Mouse (Mus musculus) bone marrow macrophage, adult 2 months (primary cell): ENCODE results near the gene Imp4. TPM values are rescaled to one million over a fixed set of nuclear protein-coding genes. Genes with fewer than 3 reads are reported as not detected.

Source experiments
- H3K27ac ChIP-seq: 2 replicates; pipeline ENCODE4 v1.5.1; 2012; ENCODE audit warnings: low read depth, low read length; ENCODE audit not compliant: insufficient read depth
- H3K4me1 ChIP-seq: 2 replicates; pipeline ENCODE4 v1.6.1; 2012; ENCODE audit warnings: low read length; ENCODE audit not compliant: control insufficient read depth, insufficient read depth
- H3K4me3 ChIP-seq: 2 replicates; pipeline ENCODE4 v1.5.1; 2012; ENCODE audit warnings: mild to moderate bottlenecking, low read length, moderate library complexity; ENCODE audit not compliant: insufficient read depth
- CTCF ChIP-seq: IDR thresholded peaks from 2 replicates; pipeline ENCODE4 v1.5.1; 2012; ENCODE audit warnings: low read depth, mild to moderate bottlenecking, low read length, moderate library complexity
- POLR2A ChIP-seq: IDR thresholded peaks from 2 replicates; pipeline ENCODE4 v1.6.1; 2012; ENCODE audit warnings: mild to moderate bottlenecking, low read depth, low read length, borderline replicate concordance
- polyA plus RNA-seq: library from polyadenylated mRNA; stranded (reverse); fragments of >200 nt; gene quantifications from 2 replicates; pipeline ENCODE4 v1.2.4, GENCODE M21; 2012; ENCODE audit not compliant: missing spikeins, insufficient read depth, insufficient read length

Gene Imp4
- polyA plus RNA-seq, 1 experiment, result 40.9 TPM

- Histone ChIP-seq H3K4me1 (peaks cover 43% of the 10 kb centered on the region), H3K4me3 (no peak overlapping the region), H3K27ac (peak overlapping the region; percentile 29)
- TF ChIP-seq CTCF (no peak), POLR2A (no peak)
Observed at GRCm38 (mm10) chr1:34478891-34479655, 39.4 kb downstream of the Imp4 start.

- Histone ChIP-seq H3K4me1 (peaks cover 50% of the 10 kb centered on the region), H3K4me3 (no peak overlapping the region), H3K27ac (peak overlapping the region; percentile 26)
- TF ChIP-seq CTCF (no peak), POLR2A (no peak)
Observed at GRCm38 (mm10) chr1:34480801-34481200, 41.1 kb downstream of the Imp4 start.

GRCm38 (mm10) chr1:34481920-34482669 is 42.4 kb downstream of the Imp4 start:
- peak overlapping the region; percentile 60 for H3K27ac ChIP-seq
- H3K4me3 ChIP-seq, result no peak overlapping the region
- TF ChIP-seq POLR2A (no peak), CTCF (no peak)
- H3K4me1 ChIP-seq, result peaks cover 52% of the 10 kb centered on the region

GRCm38 (mm10) chr1:34484470-34484869 is 44.8 kb downstream of the Imp4 start:
- peaks cover 40% of the 10 kb centered on the region for H3K4me1 ChIP-seq
- no peak overlapping the region for H3K27ac ChIP-seq
- no peak overlapping the region for H3K4me3 ChIP-seq
- TF ChIP-seq CTCF, result no peak
- TF ChIP-seq POLR2A, result no peak

- H3K4me1 ChIP-seq, result peaks cover 34% of the 10 kb centered on the region
Observed at GRCm38 (mm10) chr1:34485461-34486188, 46.0 kb downstream of the Imp4 start.

GRCm38 (mm10) chr1:34487383-34487782 is 47.7 kb downstream of the Imp4 start:
- TF ChIP-seq POLR2A (no peak), CTCF (peak; percentile 26; the same call in 1 of the 2 replicates)
- Histone ChIP-seq H3K4me3 (no peak overlapping the region), H3K27ac (no peak overlapping the region), H3K4me1 (peaks cover 18% of the 10 kb centered on the region)

More at GRCm38 (mm10) chr1:34485461-34486188, 46.0 kb downstream of the Imp4 start:
- Histone ChIP-seq H3K27ac (peak overlapping the region; percentile 30; the same call in 1 of the 2 replicates), H3K4me3 (peak overlapping the region; percentile 52)
- TF ChIP-seq POLR2A (no peak), CTCF (peak; percentile 66; the same call in 1 of the 2 replicates)

GRCm38 (mm10) chr1:34489852-34490541 is 50.3 kb downstream of the Imp4 start:
- no peak for TF ChIP-seq CTCF
- no peak for TF ChIP-seq POLR2A
- H3K4me1 ChIP-seq, result peaks cover 10% of the 10 kb centered on the region
- H3K4me3 ChIP-seq, result no peak overlapping the region
- no peak overlapping the region for H3K27ac ChIP-seq

- TF ChIP-seq CTCF (no peak), POLR2A (no peak)
- H3K27ac ChIP-seq, result no peak overlapping the region
- H3K4me3 ChIP-seq, result no peak overlapping the region
- peaks cover 3% of the 10 kb centered on the region; the same call in 1 of the 2 replicates for H3K4me1 ChIP-seq
Observed at GRCm38 (mm10) chr1:34491480-34491879, 51.8 kb downstream of the Imp4 start.

Other genes starting within 250 kb of the Imp4 start
- gene Ccdc115, start 179 bp upstream of the Imp4 start, polyA plus RNA-seq, result 44.1 and 44.5 TPM in 2 replicates
- gene Ptpn18, start 19.9 kb downstream of the Imp4 start, polyA plus RNA-seq, result 145 and 150 TPM in 2 replicates
- gene Prss39, start 58.6 kb downstream of the Imp4 start, polyA plus RNA-seq, result not detected in 2 replicates
- not detected in 2 replicates for gene Cfc1, start 95.8 kb downstream of the Imp4 start, polyA plus RNA-seq
- not detected in 2 replicates for gene Prss40, start 121.1 kb downstream of the Imp4 start, polyA plus RNA-seq
- gene Amer3, start 139.8 kb downstream of the Imp4 start, polyA plus RNA-seq, result not detected in 2 replicates